Mouse (Mus musculus) E14TG2a.4 (cell line): ENCODE data around the gene Garnl3.
"Not testable (repeated sequence)": the region's sequence is repeated elsewhere in the genome, so short reads cannot be mapped to it uniquely, and the experiment has no call there.

Experiments
- H3K27me3 ChIP-seq: 2 replicates; pipeline ENCODE4 v1.6.1; 2014; ENCODE audit warnings: low read length, control low read depth; ENCODE audit not compliant: insufficient read depth
- H3K36me3 ChIP-seq: 2 replicates; pipeline ENCODE4 v1.6.1; 2014; ENCODE audit warnings: low read length, control low read depth; ENCODE audit not compliant: insufficient read depth
- H3K4me1 ChIP-seq: replicated peaks from 2 replicates; pipeline ENCODE4 v1.6.1; 2014; ENCODE audit warnings: low read depth, low read length, control low read depth
- H3K4me3 ChIP-seq: replicated peaks from 2 replicates; pipeline ENCODE4 v1.5.1; 2014; ENCODE audit warnings: mild to moderate bottlenecking, low read length
- H3K9me3 ChIP-seq: 2 replicates; pipeline ENCODE4 v1.6.1; 2014; ENCODE audit warnings: low read length, control low read depth
- CTCF ChIP-seq: conservative IDR thresholded peaks from 2 replicates; pipeline ENCODE4 v1.5.1; 2014; ENCODE audit warnings: low read length
- NANOG ChIP-seq: IDR thresholded peaks from 2 replicates; pipeline ENCODE4 v1.6.1; 2014; ENCODE audit warnings: borderline replicate concordance, low read length, mixed read lengths
- POU5F1 ChIP-seq: IDR thresholded peaks from 2 replicates; pipeline ENCODE4 v1.6.1; 2014; ENCODE audit warnings: low read length, borderline replicate concordance

Garnl3 gene

GRCm38 (mm10) chr2:33129696-33130095 is 1.8 kb downstream of the Garnl3 start:
- H3K9me3 ChIP-seq = no peaks in the 10 kb centered on the region
- peak overlapping the region; percentile 94 for H3K4me3 ChIP-seq
- H3K36me3 ChIP-seq = peaks cover 8% of the 10 kb centered on the region; the same call in 1 of the 2 replicates
- H3K4me1 ChIP-seq = peaks cover 32% of the 10 kb centered on the region
- peaks cover 18% of the 10 kb centered on the region for H3K27me3 ChIP-seq
- no peak for TF ChIP-seq CTCF
- TF ChIP-seq NANOG = no peak
- no peak for TF ChIP-seq POU5F1

GRCm38 (mm10) chr2:33129005-33129404 is 2.4 kb downstream of the Garnl3 start:
- Histone ChIP-seq H3K4me1 (peaks cover 32% of the 10 kb centered on the region), H3K9me3 (no peaks in the 10 kb centered on the region), H3K27me3 (peaks cover 18% of the 10 kb centered on the region), H3K36me3 (peaks cover 8% of the 10 kb centered on the region; the same call in 1 of the 2 replicates), H3K4me3 (peak overlapping the region; percentile 94)
- TF ChIP-seq NANOG (no peak), CTCF (no peak), POU5F1 (no peak)

- no peak overlapping the region for H3K4me3 ChIP-seq
- H3K36me3 ChIP-seq = peaks cover 8% of the 10 kb centered on the region; the same call in 1 of the 2 replicates
- TF ChIP-seq POU5F1 (no peak), CTCF (no peak), NANOG (no peak)
- peaks cover 10% of the 10 kb centered on the region for H3K27me3 ChIP-seq
- H3K9me3 ChIP-seq = no peaks in the 10 kb centered on the region
- H3K4me1 ChIP-seq = peaks cover 30% of the 10 kb centered on the region
These were observed 4.2 kb downstream of the Garnl3 start for GRCm38 (mm10) chr2:33127271-33127670.

GRCm38 (mm10) chr2:33122856-33123255 is 8.6 kb downstream of the Garnl3 start:
- Histone ChIP-seq H3K36me3 (peaks cover 8% of the 10 kb centered on the region), H3K4me3 (no peak overlapping the region), H3K9me3 (no peaks in the 10 kb centered on the region), H3K4me1 (peaks cover 7% of the 10 kb centered on the region), H3K27me3 (no peaks in the 10 kb centered on the region)
- TF ChIP-seq CTCF = no peak
- TF ChIP-seq POU5F1 = no peak
- no peak for TF ChIP-seq NANOG

GRCm38 (mm10) chr2:33100536-33100935 is 30.9 kb downstream of the Garnl3 start:
- H3K27me3 ChIP-seq = no peaks in the 10 kb centered on the region
- peaks cover 7% of the 10 kb centered on the region; the same call in 1 of the 2 replicates for H3K4me1 ChIP-seq
- H3K36me3 ChIP-seq = peaks cover 34% of the 10 kb centered on the region
- H3K9me3 ChIP-seq = no peaks in the 10 kb centered on the region
- TF ChIP-seq CTCF (no peak), POU5F1 (no peak), NANOG (no peak)
- no peak overlapping the region for H3K4me3 ChIP-seq

GRCm38 (mm10) chr2:33097326-33097725 is 34.1 kb downstream of the Garnl3 start:
- not testable (repeated sequence) for H3K27me3 ChIP-seq, H3K4me1 ChIP-seq
- H3K36me3 ChIP-seq = peaks cover 12% of the 10 kb centered on the region; the same call in 1 of the 2 replicates

GRCm38 (mm10) chr2:33095221-33095671 is 36.2 kb downstream of the Garnl3 start:
- Histone ChIP-seq H3K4me1 (peaks cover 7% of the 10 kb centered on the region; the same call in 1 of the 2 replicates), H3K4me3 (no peak overlapping the region), H3K9me3 (no peaks in the 10 kb centered on the region), H3K27me3 (no peaks in the 10 kb centered on the region), H3K36me3 (peaks cover 9% of the 10 kb centered on the region; the same call in 1 of the 2 replicates)
- TF ChIP-seq NANOG = no peak
- TF ChIP-seq CTCF = no peak
- no peak for TF ChIP-seq POU5F1

More at GRCm38 (mm10) chr2:33097326-33097725, 34.1 kb downstream of the Garnl3 start:
- H3K9me3 ChIP-seq, H3K4me3 ChIP-seq: not testable (repeated sequence)

- no peak overlapping the region for H3K4me3 ChIP-seq
- H3K36me3 ChIP-seq = no peaks in the 10 kb centered on the region
- TF ChIP-seq NANOG (no peak), CTCF (no peak), POU5F1 (no peak)
- no peaks in the 10 kb centered on the region for H3K27me3 ChIP-seq
- no peaks in the 10 kb centered on the region for H3K4me1 ChIP-seq
- H3K9me3 ChIP-seq = no peaks in the 10 kb centered on the region
These were observed 40.6 kb downstream of the Garnl3 start for GRCm38 (mm10) chr2:33090620-33091520.

- not testable (repeated sequence) for H3K4me3 ChIP-seq, H3K4me1 ChIP-seq, H3K27me3 ChIP-seq, H3K9me3 ChIP-seq, H3K36me3 ChIP-seq
These were observed 41.4 kb downstream of the Garnl3 start for GRCm38 (mm10) chr2:33090033-33090400.
